Mouse (Mus musculus) lung, adult 2 months (tissue): Measurements from ENCODE around the gene Olfr10. TPM values are rescaled to one million over a fixed set of nuclear protein-coding genes. Genes with fewer than 3 reads are reported as not detected.

Source experiments
- DNase-seq: peaks from one replicate; pipeline ENCODE4 v3.0.0; 2022
- H3K4me1 ChIP-seq: fragments of 200-500 bp; 2 replicates; pipeline ENCODE4 v1.6.1; 2011; ENCODE audit warnings: low read length; ENCODE audit not compliant: control insufficient read depth, insufficient read depth
- H3K4me3 ChIP-seq: fragments of 200-500 bp; replicated peaks from 2 replicates; pipeline ENCODE3; 2011; ENCODE audit warnings: low read depth, mild to moderate bottlenecking, control low read depth, low read length; ENCODE audit errors: extremely low read depth
- CTCF ChIP-seq: fragments of 200-500 bp; IDR thresholded peaks from 2 replicates; pipeline ENCODE4 v1.5.1; 2011; ENCODE audit warnings: mild to moderate bottlenecking, low read length, control low read depth; ENCODE audit not compliant: insufficient read depth
- POLR2A ChIP-seq: fragments of 200-500 bp; IDR thresholded peaks from 2 replicates; pipeline ENCODE4 v1.6.1; 2011; ENCODE audit warnings: low read depth, mild to moderate bottlenecking, control low read depth, low read length, borderline replicate concordance; ENCODE audit errors: extremely low read depth
- WGBS: fragments of 180-500 bp; shearing (Covaris S2); methylation state at CpG from one replicate; pipeline ENCODE4 v1.1.7; 2018; 5-methylcytosine and 5-hydroxymethylcytosine counted together
- polyA plus RNA-seq: library from polyadenylated mRNA; depleted of rRNA; stranded (reverse); fragments of >200 nt; gene quantifications from 2 replicates; pipeline ENCODE4 v1.2.3, GENCODE M21; 2012; rRNA removed

Gene Olfr10
- polyA plus RNA-seq, 1 experiment: not detected

DNA sequence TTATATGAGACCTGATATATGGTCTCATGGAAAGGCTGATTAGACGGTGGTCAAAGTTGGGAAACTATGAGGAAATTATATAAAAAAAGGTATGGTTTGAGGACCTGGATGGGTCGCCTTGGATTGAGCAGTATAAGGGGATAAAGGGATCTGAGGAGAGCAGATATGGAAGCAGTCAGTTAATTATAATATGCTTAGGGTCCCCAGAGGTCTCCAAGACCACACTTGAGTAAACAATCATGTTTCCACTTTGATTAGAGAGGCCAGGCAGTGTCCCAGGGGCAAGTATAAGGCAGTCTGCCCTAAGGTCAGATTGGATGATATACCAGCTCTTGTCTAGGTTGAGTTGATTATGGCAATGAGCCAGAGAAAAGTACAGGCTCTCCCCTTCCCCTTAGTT lies 17.9 kb downstream of the Olfr10 start, which contains the start of gene Olfr1391:
TSS of gene Olfr1391 (plus strand) at position 301 of the 400 bp plus-strand sequence.
- no peak within 1 kb of the TSS for H3K4me3 ChIP-seq
- no peaks in the 10 kb centered on the region for H3K4me1 ChIP-seq
- DNase-seq: no peak
- WGBS: 76% methylated on average over 2 of the region's 2 CpGs
- TF ChIP-seq POLR2A (no peak), CTCF (no peak)

DNA sequence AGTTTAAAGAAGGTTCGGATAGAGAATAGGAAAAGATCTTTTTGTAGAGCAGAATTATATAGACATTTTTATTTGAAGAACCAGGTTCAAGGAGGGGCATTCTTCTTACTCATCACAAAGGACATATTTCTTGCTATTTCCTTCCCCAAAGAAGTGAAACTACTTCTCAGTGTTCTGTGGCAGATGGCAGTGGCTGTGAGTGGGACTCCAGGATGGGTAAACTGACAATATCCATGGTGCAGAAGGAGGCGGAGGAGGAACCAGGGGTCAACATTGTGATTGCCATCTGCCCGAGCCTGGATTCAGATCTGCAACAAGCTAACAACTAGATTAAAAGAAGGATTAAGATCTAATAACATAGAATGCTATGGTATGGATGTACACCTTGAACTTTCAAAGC lies 22.2 kb downstream of the Olfr10 start:
- WGBS: 73% methylated on average over 3 of the region's 3 CpGs
- Histone ChIP-seq H3K4me1 (no peaks in the 10 kb centered on the region), H3K4me3 (no peak overlapping the region)
- TF ChIP-seq POLR2A (no peak), CTCF (no peak)
- no peak for DNase-seq

DNA sequence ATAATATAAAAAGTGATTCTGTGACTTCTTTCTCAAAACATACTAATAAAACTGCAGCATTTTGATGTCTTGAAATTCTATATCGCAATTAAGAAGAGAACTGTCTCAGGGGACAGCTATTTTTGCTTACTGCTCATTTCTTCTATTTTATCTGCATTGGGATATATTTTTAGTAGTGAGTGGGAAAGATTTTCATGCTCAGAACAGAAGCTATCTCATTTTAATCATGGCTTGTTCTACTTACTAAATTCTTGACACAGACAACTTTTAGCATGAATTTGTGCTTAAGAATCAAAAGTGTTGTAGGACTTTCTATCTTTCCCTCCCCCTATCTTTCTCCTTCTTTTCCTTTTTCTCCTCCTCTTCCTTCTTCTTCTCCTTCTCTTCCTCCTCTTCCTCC lies 25.1 kb downstream of the Olfr10 start:
- no peak for DNase-seq
- TF ChIP-seq POLR2A (no peak), CTCF (no peak)
- WGBS: 72% methylated on average over 1 of the region's 1 CpGs
- Histone ChIP-seq H3K4me1 (no peaks in the 10 kb centered on the region), H3K4me3 (no peak overlapping the region)

DNA sequence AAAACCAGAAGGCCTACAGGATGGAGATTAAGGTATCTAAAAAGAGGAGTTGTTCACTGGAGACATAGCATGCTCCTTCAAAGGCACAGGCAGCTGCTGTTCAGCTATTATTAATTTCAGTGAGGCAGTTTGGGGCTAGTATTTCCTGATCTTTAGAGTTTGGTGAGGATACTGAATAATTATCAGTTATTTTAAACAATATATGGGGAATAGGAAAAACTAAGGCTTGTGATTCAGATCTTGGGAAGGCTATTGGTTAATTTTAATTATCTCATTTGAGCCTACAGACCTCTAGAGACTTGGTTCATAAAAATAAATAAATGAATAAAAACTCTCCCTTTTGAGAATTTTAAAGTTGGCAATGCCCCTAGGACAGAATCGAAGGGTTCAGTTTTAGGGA lies 30.3 kb downstream of the Olfr10 start, which contains the start of gene Olfr1390:
TSS of gene Olfr1390 (plus strand) at position 301 of the 400 bp plus-strand sequence.
- WGBS: 87% methylated on average over 1 of the region's 1 CpGs
- H3K4me1 ChIP-seq: no peaks in the 10 kb centered on the region

DNA sequence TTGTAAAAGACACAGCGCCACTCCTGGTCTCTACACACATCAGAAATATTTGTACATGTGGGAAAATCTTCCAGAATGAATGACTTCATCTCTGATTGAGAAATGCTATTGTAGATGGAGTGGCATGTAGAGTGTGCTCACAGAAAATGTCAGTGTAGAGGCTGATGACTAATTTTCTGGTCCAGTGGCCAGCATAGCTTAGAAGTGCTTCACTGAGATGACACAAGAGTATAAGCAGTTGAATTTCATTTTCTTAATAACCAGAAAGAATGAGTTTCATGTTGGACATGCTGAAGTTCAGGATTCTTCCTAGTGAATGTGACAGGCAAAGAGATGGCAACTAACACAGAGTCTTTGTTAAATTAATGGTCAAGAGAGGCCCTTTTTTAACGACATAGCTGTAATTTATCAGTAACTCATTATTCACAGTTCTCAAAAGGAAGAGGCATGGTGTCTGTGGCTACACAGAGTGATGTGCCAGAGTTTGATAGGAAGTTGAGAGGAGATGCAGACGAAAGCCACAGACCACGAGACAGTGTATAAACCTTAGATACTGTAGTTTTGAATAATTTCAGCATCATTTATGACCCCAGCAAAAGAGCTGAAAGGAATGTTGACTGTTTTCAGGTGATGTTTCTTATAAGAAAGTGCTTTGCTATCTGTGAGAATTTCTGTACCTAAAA lies 32.8 kb downstream of the Olfr10 start:
- TF ChIP-seq CTCF (no peak), POLR2A (no peak)
- WGBS: 41% methylated on average over 4 of the region's 4 CpGs
- Histone ChIP-seq H3K4me3 (no peak overlapping the region), H3K4me1 (no peaks in the 10 kb centered on the region)
- no peak for DNase-seq

More for the DNA sequence above, 30.3 kb downstream of the Olfr10 start, which contains the start of gene Olfr1390:
- no peak within 1 kb of the TSS for H3K4me3 ChIP-seq
- DNase-seq: no peak
- TF ChIP-seq POLR2A: no peak
- no peak for TF ChIP-seq CTCF

Other genes with a start within 250 kb of the Olfr10 start
- gene Tgtp2, start 240.5 kb upstream of the Olfr10 start, polyA plus RNA-seq: 10.5 and 17.6 TPM in 2 replicates
- gene Ifi47, start 228.2 kb upstream of the Olfr10 start, polyA plus RNA-seq: 7.4 and 12.7 TPM in 2 replicates
- 0.17 and 0.26 TPM in 2 replicates for gene Olfr1396, start 189.9 kb upstream of the Olfr10 start, polyA plus RNA-seq
- gene Olfr1395, start 162.5 kb upstream of the Olfr10 start, polyA plus RNA-seq: not detected in 2 replicates
- not detected in 2 replicates for gene Olfr1394, start 150.4 kb upstream of the Olfr10 start, polyA plus RNA-seq
- 1.6 and 2.1 TPM in 2 replicates for gene Btnl9, start 117.6 kb upstream of the Olfr10 start, polyA plus RNA-seq
- 1.5 and 3.0 TPM in 2 replicates for gene Zfp62, start 101.4 kb upstream of the Olfr10 start, polyA plus RNA-seq
- gene Mgat1, start 60.5 kb upstream of the Olfr10 start, polyA plus RNA-seq: 216 and 218 TPM in 2 replicates
- not detected in 2 replicates for gene Olfr1393, start 26.4 kb upstream of the Olfr10 start, polyA plus RNA-seq
- 0.09 TPM in 1 of 2 replicates, not detected in the other for gene Olfr1392, start 19.5 kb upstream of the Olfr10 start, polyA plus RNA-seq
- not detected in 2 replicates for gene Olfr1391, start 18.0 kb downstream of the Olfr10 start, polyA plus RNA-seq
- gene Olfr1390, start 30.4 kb downstream of the Olfr10 start, polyA plus RNA-seq: not detected in 2 replicates
- not detected in 2 replicates for gene Olfr1389, start 118.3 kb downstream of the Olfr10 start, polyA plus RNA-seq
- 0.07 and 0.08 TPM in 2 replicates for gene Olfr1388, start 131.9 kb downstream of the Olfr10 start, polyA plus RNA-seq
- not detected in 2 replicates for gene Olfr1387, start 150.6 kb downstream of the Olfr10 start, polyA plus RNA-seq
- gene Olfr1386, start 160.3 kb downstream of the Olfr10 start, polyA plus RNA-seq: not detected in 2 replicates
- not detected in 2 replicates for gene Olfr1385, start 184.3 kb downstream of the Olfr10 start, polyA plus RNA-seq
- gene Olfr1384, start 202.0 kb downstream of the Olfr10 start, polyA plus RNA-seq: not detected in 2 replicates
- gene Olfr1383, start 214.9 kb downstream of the Olfr10 start, polyA plus RNA-seq: not detected in 2 replicates
- not detected in 2 replicates for gene Olfr1382, start 223.5 kb downstream of the Olfr10 start, polyA plus RNA-seq
- gene Olfr1381, start 238.7 kb downstream of the Olfr10 start, polyA plus RNA-seq: not detected in 2 replicates